Mouse (Mus musculus) urinary bladder, postnatal 10 days (tissue): ENCODE data around the gene Coq10a.
A peak's percentile ranks its signal among the peaks of the same experiment; 100 is the strongest.

Experiments
- DNase-seq: peaks from one replicate; pipeline ENCODE4 v3.0.0; 2022; ENCODE audit warnings: low spot score

The Coq10a gene

GRCm38 (mm10) chr10:128368402-128369217 is at the start of gene Coq10a:
Gene Coq10a, minus strand, starts transcription at chr10:128368997.
- peak; percentile 53 for DNase-seq

- no peak for DNase-seq
These were observed 46.1 kb upstream of the Coq10a start for GRCm38 (mm10) chr10:128414848-128415247.

- DNase-seq = no peak
These were observed 44.3 kb upstream of the Coq10a start for GRCm38 (mm10) chr10:128413076-128413475.

- no peak for DNase-seq
These were observed 43.8 kb upstream of the Coq10a start for GRCm38 (mm10) chr10:128412558-128412957.

- DNase-seq = no peak
These were observed 43.2 kb upstream of the Coq10a start for GRCm38 (mm10) chr10:128412055-128412381.

GRCm38 (mm10) chr10:128411211-128412054 is 42.6 kb upstream of the Coq10a start, which contains the start of the genes Nabp2 and Rnf41:
Gene Nabp2, minus strand, starts transcription at chr10:128411492.
Gene Rnf41, plus strand, starts transcription at chr10:128411657.
- DNase-seq = peak; percentile 87

- no peak for DNase-seq
These were observed 41.7 kb upstream of the Coq10a start for GRCm38 (mm10) chr10:128410560-128410845.

- peak; percentile 90 for DNase-seq
These were observed 41.1 kb upstream of the Coq10a start for GRCm38 (mm10) chr10:128409692-128410559.

GRCm38 (mm10) chr10:128408591-128409535 is 40.1 kb upstream of the Coq10a start:
- no peak for DNase-seq

GRCm38 (mm10) chr10:128403931-128404330 is 35.1 kb upstream of the Coq10a start:
- DNase-seq = no peak

GRCm38 (mm10) chr10:128401638-128402037 is 32.8 kb upstream of the Coq10a start:
- no peak for DNase-seq

- DNase-seq = no peak
These were observed 32.3 kb upstream of the Coq10a start, which contains the start of gene Slc39a5 for GRCm38 (mm10) chr10:128401056-128401455. Gene Slc39a5, minus strand, starts transcription at chr10:128401229.

GRCm38 (mm10) chr10:128400338-128400737 is 31.5 kb upstream of the Coq10a start:
- DNase-seq = no peak

- no peak for DNase-seq
These were observed 28.7 kb upstream of the Coq10a start for GRCm38 (mm10) chr10:128397466-128397865.

- no peak for DNase-seq
These were observed 28.0 kb upstream of the Coq10a start for GRCm38 (mm10) chr10:128396716-128397264.

GRCm38 (mm10) chr10:128396017-128396673 is 27.3 kb upstream of the Coq10a start:
- DNase-seq = no peak

- no peak for DNase-seq
These were observed 23.1 kb upstream of the Coq10a start for GRCm38 (mm10) chr10:128391850-128392249.

- DNase-seq = no peak
These were observed 21.6 kb upstream of the Coq10a start for GRCm38 (mm10) chr10:128390366-128390765.

- no peak for DNase-seq
These were observed 20.8 kb upstream of the Coq10a start for GRCm38 (mm10) chr10:128389570-128389969.

GRCm38 (mm10) chr10:128388941-128389340 is 20.1 kb upstream of the Coq10a start:
- DNase-seq = no peak
